Mouse (Mus musculus): ENCODE measurements at regions not wholly inside any gene's neighbourhood (a gene's known extent, or its start where the extent isn't known, plus 50 kb on each side); places are given as distances from the start of the nearest gene placed in this dataset.
A peak's percentile ranks its signal among the peaks of the same experiment; 100 is the strongest.

- no peak for DNase-seq (ENCODE audit: low read depth, low spot score)
Observed at GRCm38 (mm10) chrX:59751680-59752079, 183.8 kb upstream of the Fgf13 start.

- peak; percentile 18 for DNase-seq (ENCODE audit: low read depth, low spot score)
Observed at GRCm38 (mm10) chrX:59703787-59704186, 135.9 kb upstream of the Fgf13 start.

GRCm38 (mm10) chrX:59701090-59701489, 133.2 kb upstream of the Fgf13 start:
- no peak for DNase-seq (ENCODE audit: low read depth, low spot score)

GRCm38 (mm10) chrX:59699766-59700165, 131.9 kb upstream of the Fgf13 start:
- no peak for DNase-seq (ENCODE audit: low read depth, low spot score)

- DNase-seq (ENCODE audit: low read depth, low spot score): no peak
Observed at GRCm38 (mm10) chrX:59693040-59693439, 125.2 kb upstream of the Fgf13 start.

GRCm38 (mm10) chrX:59690436-59690835, 122.6 kb upstream of the Fgf13 start:
- no peak for DNase-seq (ENCODE audit: low read depth, low spot score)

- DNase-seq (ENCODE audit: low read depth, low spot score): no peak
Observed at GRCm38 (mm10) chrX:59689531-59689930, 121.7 kb upstream of the Fgf13 start.
